Mouse (Mus musculus): ENCODE results near the gene Fam89b. TPM values are rescaled to one million over a fixed set of nuclear protein-coding genes. Genes with fewer than 3 reads are reported as not detected.
"Not testable (repeated sequence)": the region's sequence is repeated elsewhere in the genome, so short reads cannot be mapped to it uniquely, and the experiment has no call there.

Fam89b gene
- total RNA-seq, 2 experiments from 2014 or later, result 41.4 to 66.5 TPM

DNA sequence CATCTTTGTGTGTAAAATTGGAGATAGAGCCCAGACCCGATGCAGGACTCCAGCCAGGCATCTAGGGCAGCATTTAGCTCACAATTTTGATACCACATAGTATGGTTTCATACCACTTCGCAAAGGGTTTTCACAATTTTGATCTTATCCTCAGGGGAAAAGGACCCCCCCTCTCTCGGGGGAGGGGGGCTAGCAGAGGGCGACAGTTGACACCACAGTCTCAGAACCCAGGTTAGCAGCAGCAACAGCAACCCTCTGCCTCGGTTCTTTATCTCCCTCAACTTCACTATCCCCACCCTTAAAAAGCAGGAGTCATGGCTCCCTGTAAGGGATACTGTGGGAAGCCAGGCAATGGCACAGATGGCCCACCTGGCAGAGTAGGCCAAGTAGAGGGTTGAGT is 16.2 kb downstream of the Fam89b start:
- no peak for DNase-seq

GRCm38 (mm10) chr19:5711907-5712460 is 17.5 kb downstream of the Fam89b start:
- DNase-seq, result no peak

DNA sequence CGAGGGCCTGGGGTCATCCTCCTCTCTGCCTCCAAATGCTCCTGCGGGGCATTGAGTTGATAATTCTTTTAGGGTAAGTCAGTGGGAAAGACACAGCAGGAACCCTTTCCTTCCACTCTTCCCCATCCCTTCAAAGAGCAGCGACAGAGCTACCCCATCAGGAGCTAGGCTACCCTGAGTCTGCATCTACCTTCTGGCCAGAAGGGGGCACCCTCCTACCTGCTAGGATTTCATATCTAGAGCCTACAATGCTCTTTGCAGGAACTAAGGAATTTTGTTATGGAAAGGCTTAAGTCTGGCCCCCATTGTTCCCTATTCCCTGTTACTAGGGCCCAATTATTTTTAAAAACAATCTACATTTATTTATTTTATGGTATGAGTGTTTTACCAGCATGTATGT is 18.2 kb downstream of the Fam89b start:
- peak; percentile 76 to 86 for DNase-seq

DNA sequence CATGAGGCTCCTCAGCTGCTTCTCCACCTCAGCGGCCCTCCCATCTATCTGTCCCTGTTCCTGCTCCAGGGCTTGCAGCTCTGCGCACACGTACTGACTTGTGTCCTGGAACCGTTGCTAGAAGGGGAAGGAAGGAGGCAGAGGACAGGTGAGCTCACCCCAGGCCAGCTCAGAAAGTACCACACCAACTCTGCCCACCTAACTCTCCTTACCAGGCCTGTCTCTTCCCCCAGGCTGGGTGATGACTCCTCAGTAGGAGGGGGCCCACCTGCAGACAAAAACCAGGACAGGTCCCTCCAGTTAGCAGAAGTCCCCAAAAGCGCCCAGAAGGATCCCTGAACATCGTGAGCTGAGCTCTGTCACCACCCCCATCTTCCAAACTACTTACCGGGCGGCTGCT is 18.9 kb downstream of the Fam89b start:
- DNase-seq, result no peak

GRCm38 (mm10) chr19:5710068-5710467 is 19.4 kb downstream of the Fam89b start:
- DNase-seq, result no peak

DNA sequence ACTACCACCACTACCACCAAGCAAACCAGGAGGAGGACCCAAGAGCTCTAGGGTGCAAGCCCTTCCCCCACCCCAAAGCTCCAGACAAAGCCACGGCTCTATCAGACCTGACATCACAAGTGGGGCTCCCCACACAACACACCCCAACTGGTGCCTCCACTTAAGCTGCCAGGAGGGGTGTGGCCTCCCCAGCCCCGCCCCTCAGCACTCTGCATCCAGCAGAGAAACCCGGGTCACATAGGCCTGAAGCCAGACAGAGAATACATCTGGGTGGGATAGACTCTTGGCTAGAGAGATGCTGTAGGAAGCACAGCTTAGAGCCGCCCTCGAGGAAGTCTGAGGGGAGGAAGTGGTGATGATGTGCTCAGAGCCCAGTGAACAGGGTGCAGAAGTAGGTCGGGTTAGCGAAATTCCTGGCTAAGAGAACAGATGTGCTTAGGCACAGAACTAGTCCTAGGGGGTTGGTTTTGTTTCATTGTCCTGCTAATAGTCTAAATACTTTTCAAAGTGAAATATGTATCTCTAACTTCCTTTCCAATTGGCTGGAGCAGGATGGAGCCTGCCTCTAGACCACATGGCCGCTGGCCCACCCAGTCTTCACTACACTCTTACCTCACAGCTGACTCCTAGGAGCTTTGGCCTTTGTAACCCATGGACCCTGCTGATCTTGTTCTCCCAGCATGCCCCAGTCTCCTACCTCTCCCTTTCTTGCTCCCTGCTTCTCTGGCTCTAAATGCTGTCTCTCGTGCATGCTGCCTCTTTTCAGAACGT is 24.5 kb downstream of the Fam89b start:
- DNase-seq, result peak in 1 of 2 experiments; percentile 45

GRCm38 (mm10) chr19:5704163-5704800 is 25.2 kb downstream of the Fam89b start, which contains the start of gene Kcnk7:
Kcnk7 (plus strand) TSS chr19:5704367.
- DNase-seq, result no peak

DNA sequence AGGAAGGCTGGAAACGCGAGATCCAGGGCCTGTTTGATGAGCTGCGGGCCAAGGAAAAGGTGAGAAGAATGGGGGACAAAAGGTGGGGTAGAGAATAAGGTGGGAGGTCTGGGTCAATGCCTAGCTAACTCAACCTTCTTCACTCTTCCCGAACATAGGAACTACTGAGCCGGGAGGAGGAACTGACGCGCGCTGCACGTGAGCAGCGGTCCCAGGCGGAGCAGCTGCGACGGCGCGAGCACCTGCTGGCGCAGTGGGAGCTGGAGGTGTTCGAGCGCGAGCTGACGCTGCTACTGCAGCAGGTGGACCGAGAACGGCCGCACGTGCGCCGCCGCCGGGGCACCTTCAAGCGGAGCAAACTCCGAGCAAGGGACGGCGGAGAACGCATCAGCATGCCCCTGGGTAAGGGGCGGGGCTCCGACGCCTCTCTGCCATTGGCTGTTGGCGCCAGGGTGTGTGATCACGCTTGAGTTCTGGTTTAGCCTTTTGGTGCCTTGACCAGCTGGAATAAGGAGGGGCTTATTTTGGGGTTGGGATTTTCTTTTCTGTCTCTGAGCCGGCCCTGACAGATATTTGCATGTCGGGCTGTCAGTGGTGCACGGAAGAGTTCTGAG is 33.5 kb downstream of the Fam89b start:
- DNase-seq, result no peak

DNA sequence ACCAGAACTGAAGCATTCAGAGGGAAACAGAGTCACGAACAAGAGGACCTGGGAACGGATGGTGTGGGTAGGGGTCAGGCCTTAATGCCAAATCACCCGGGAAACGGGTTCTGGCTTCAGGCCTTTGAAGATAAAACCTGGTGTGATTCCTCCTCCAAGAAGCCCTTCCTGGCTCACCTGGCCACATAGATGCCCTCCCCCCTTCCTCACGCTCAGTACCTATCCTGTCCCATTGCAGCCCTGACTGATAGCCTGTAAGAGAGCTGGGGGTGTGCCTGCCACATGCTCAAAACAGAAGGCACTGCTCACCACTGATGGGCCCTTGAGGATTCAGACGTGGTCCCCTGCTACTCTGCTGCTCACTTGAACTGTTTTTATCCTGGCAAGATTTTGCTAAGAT is 35.7 kb downstream of the Fam89b start:
- no peak for DNase-seq

DNA sequence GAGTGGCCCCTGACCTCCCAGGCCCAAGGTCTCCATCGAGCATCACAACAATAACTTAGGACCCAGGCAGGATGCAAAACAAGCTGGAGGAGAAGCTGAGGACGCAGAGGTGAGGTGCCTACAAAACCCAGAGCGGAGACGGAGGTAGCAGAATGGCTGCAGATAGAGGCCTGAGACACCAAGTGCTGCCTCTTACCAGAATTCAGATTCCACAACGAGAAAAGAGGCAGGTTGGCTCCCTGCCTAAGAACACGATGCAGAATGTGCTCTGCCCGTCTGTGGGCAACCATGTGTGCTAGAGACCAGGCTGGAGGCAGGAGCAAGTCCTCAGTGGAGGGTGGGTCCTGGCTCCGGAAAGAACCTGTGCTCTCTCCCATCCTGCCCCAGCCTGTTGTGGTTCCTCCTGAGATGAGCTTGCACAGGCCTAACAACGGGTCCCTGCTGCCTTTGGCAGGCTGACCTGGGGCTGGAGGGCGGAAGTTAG is 36.5 kb downstream of the Fam89b start:
- no peak for DNase-seq

- DNase-seq, result peak; percentile 55 to 73
Observed at GRCm38 (mm10) chr19:5692086-5692912, 37.2 kb downstream of the Fam89b start.

DNA sequence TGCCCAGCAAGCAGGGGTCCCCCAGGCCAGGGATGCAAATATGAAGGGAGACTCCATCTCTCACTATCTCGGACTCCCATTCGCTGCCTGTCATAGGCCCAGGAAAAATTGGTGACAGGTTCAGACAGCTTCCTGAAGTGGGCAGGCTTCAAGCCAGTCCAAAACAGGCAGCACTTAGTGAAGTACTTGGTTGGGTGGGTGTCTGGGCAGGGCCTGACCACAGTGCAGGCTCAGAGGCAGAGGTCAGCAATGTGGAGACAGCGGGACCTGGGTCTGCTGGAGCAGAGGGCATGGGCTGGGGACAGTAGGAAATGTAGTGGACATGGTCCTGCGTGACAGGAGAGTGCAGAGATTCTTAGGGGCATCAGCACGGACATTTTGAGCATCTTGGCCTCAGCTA is 37.9 kb downstream of the Fam89b start:
- DNase-seq, result no peak

DNA sequence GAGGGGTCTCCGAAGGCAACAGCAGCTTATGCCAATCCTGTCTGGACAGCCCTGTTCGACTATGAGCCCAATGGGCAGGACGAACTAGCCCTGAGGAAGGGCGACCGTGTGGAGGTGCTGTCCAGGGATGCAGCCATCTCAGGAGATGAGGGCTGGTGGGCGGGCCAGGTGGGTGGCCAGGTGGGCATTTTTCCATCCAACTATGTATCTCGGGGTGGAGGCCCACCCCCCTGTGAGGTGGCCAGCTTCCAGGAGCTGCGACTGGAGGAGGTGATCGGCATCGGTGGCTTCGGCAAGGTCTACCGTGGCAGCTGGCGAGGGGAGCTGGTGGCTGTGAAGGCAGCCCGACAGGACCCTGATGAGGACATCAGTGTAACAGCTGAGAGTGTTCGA is 39.1 kb downstream of the Fam89b start:
- DNase-seq, result peak in 1 of 2 experiments; percentile 14

- DNase-seq, result peak; percentile 93 to 95
Observed at GRCm38 (mm10) chr19:5689565-5690342, 39.7 kb downstream of the Fam89b start.

DNA sequence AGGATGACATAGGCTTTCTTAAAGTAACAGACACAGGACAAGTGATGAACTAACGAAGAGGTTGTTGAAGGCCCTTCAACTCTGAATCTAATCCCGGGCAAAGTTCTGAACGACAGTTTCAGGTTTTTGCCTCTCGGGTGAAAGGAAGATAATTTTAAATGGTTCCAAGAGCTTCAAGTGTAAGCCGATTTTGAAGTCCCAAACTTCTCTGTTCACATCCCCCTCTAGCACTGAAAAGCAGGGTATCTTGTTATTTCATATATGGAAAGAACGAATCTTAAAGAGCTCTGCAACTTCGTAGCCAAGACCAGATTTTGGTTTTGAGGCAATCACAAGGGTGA is 40.4 kb downstream of the Fam89b start:
- DNase-seq, result no peak

DNA sequence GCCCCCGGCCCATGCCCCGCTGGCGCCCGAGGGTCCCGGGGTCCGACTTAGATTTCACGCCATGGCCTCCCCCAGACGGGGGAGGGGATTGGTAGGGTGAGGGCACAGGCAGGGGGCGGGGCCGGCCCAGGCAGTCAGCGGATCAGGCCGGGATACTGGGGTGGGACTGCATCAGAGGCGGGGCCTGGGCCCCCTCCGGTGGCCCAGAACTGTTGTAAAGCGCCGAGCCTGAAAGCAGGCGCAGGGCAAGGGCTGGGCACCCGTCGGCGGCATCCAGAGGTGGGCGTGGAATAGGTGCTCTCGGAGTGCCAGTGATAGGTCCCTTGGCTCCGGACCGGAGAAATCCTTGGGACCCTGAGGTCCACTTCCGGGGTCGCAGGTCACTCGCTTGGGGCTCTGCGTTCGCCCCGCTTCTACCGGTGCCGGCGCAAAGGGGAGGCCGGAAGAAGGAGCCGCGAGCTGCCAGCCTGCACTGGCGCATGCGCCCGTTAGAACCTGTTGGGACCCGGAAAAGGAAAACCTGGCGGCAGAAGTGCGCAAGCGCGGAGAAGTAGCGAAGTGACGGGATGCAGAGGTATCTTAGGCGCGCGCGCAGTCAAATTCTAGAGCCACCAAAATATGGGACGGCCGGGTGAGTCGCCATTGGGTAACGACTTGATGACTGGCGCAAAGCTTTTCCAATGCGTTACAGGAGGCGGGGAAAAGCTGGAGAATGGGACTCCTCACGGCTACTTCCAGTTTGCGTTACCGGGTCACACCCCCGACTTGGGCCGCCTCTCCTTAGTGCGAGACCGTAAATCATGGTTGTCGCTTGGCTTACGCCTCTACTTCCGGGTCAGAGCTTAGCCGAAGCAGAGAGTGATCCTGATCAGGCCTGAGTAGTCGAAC is 41.0 kb downstream of the Fam89b start, which contains the start of the genes Map3k11 and Pcnx3:
Map3k11 (plus strand) TSS at position 543 of the 888 bp plus-strand sequence.
Pcnx3 (minus strand) TSS at position 709 of the 888 bp plus-strand sequence.
- peak; percentile 97 to 98 for DNase-seq

- no peak for DNase-seq
Observed at GRCm38 (mm10) chr19:5687738-5688137, 41.7 kb downstream of the Fam89b start.

- DNase-seq, result not testable (repeated sequence)
Observed at GRCm38 (mm10) chr19:5686954-5687353, 42.5 kb downstream of the Fam89b start.

DNA sequence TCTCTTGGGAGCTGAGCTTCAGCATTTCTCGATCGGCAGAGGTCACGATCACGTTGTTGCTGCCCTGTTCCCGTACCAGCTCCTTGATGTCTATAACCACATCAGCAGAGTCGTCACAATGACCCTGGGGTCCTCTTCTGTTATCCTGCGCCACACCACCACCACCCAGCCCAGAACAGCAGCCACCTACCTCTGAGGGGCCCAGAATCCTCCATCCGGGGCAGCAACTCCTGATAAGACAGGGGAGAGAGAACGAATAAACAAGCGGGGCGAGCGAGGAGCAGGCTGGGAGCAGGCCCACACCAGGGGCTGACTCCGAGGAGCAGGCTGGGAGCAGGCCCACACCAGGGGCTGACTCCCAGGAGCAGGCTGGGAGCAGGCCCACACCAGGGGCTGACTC is 43.0 kb downstream of the Fam89b start:
- no peak for DNase-seq

GRCm38 (mm10) chr19:5685861-5686260 is 43.6 kb downstream of the Fam89b start:
- no peak for DNase-seq

All from adrenal gland, postnatal 36 days (tissue).